Mouse (Mus musculus): Measurements from ENCODE around the gene Zdhhc6.

The Zdhhc6 gene

GRCm38 (mm10) chr19:55305024-55305423 is 10.8 kb downstream of the Zdhhc6 start:
- no peak for DNase-seq (ENCODE audit: low read depth, low spot score)

- no peak for DNase-seq (ENCODE audit: low read depth, low spot score)
Observed at GRCm38 (mm10) chr19:55300525-55300924, 15.3 kb downstream of the Zdhhc6 start.

DNA sequence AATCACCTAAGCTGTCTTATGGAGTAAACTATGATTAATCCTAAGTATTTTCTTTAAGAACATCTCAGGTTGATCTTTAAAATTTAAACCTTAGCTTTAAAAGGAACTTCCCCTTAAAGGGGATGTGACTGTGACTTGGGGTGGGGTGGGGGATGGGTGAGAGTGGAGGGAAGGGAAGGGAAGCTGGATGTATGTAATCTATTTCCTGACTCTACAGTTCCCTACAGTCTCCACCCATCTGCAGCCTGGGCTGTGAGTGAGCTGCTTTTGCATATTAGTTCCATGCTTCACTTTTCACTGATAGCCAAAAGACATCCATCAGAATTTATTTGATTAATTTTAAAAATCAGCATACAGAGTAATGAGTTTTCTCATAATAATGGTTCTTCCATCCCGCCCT is 16.5 kb downstream of the Zdhhc6 start:
- no peak for DNase-seq (ENCODE audit: low read depth, low spot score)

DNA sequence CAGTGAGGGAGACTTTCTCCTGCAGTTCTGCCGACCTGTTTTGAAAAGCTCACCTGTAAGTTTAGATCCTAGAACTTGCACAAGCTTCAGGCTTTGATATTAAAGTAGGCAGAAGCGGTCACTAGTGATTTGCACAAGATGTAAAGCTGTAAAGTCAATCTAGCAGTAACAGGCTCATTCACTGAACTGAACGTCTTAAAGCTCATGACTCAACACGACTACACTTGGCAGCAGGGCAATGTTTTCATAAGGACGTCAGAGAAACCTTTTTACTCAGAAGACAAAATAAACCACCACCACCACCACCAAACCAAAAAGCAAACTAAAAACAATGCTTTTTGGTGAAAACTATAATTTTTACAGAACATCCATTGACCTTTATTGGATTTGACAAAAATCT is 17.9 kb downstream of the Zdhhc6 start:
- no peak for DNase-seq (ENCODE audit: low read depth, low spot score)

DNA sequence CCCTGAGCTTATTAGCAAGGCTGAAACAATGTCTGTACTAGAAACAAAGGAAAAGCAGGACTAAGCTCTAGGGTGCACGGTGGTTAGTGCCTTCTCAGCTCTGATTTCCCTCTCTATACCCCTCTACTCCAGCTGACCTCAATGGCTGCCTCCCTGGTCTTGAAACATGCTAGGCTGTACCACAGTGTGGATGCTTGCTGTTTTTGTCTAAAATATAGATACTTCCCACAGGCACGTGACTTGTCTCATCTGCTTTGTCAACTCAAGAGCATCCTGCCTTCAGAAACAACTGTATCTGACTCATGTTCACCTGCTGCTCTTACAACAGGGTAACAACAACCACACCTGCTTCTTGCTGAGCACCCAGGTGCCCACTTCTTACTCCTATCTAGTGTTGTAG is 18.3 kb downstream of the Zdhhc6 start:
- no peak for DNase-seq (ENCODE audit: low read depth, low spot score)

DNA sequence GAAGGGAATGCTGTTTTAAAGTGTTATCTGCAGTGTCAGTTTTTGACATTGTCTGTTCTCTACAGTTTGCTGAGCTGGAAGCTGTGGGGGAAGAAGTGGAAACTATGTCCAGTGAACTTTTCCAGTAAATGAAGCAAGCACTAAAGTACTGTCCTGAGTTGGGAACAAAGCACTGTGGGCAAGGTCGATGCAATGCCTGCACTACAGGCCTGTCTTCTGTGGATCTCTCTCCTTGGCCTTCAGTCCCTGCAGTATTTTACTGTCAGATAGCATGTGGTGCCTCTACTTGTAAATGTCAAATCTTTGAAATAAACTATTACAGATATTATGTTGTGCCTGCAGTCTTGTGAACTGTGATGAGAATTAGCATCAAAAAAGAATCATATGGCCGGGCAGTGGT is 19.5 kb downstream of the Zdhhc6 start:
- DNase-seq (ENCODE audit: low read depth, low spot score): no peak

- no peak for DNase-seq (ENCODE audit: low read depth, low spot score)
Observed at GRCm38 (mm10) chr19:55295556-55295955, 20.3 kb downstream of the Zdhhc6 start.

- no peak for DNase-seq (ENCODE audit: low read depth, low spot score)
Observed at GRCm38 (mm10) chr19:55295075-55295474, 20.8 kb downstream of the Zdhhc6 start.

- DNase-seq (ENCODE audit: low read depth, low spot score): no peak
Observed at GRCm38 (mm10) chr19:55293175-55293574, 22.7 kb downstream of the Zdhhc6 start.

DNA sequence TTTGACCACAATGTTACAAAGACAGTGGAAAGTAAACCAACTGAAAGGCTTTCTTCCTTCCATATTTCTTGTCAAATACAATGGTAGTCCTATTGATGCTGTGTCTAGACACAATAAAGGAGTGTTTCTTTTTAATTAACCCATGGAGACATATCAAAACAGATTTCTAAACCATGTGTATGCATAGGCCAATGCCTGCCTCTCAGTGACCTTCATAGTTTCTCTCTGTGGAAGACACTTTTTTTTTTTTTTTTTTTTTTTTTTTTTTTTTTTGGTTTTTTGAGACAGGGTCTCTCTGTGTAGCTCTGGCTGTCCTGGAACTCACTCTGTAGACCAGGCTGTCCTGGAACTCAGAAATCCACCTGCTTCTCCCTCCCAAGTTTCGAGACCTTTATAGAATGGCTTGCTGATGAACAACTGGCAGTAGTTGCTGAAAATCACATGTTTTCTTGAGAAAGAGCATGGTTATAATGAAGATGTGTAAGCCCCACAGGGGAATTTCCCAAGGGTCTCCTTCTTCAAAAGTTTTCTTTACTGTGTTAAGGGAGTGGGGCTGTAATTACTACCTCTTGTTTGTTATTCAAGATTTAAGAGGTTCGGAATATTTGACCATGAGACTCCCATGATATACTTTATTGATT is 23.5 kb downstream of the Zdhhc6 start:
- no peak for DNase-seq (ENCODE audit: low read depth, low spot score)

- DNase-seq (ENCODE audit: low read depth, low spot score): no peak
Observed at GRCm38 (mm10) chr19:55290621-55291270, 25.1 kb downstream of the Zdhhc6 start.

DNA sequence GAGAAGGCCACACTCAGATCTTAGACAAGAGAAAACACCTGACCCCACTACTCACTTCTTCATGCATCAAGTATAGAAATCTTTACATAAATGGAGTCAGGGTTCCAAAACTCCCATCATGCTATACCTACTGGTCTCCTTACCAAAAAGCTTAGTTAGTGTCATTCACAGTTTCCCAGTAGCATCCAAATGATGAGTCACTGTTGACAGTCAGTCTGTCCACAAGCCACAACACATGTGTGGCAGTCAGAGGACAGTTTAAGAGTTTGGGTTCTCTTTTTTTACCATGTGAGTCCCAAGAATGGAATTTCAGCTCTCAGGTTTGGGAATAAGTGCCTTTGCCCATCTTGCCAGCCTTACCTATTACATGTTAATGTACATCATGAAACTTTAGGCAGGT is 26.9 kb downstream of the Zdhhc6 start:
- DNase-seq (ENCODE audit: low read depth, low spot score): no peak

DNA sequence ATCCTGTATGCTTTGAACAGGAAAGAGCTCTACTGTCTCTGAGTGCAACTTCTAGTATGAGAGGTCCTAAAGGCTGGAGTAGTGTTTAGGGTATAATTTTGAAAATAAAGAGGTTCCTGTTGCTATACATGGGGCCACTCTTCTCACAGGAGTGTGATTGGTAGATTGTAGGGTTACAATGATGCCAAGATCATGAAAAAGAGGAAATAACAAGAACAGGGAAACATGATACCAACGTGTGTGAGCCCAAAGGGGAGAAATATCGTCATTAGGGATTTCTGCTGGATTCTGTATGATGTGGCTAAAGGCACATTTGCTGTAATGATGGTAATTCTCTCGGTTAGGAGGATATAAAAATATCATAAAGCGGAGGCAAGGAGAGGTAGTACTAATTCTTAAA is 29.8 kb downstream of the Zdhhc6 start:
- no peak for DNase-seq (ENCODE audit: low read depth, low spot score)

GRCm38 (mm10) chr19:55284093-55284492 is 31.7 kb downstream of the Zdhhc6 start:
- DNase-seq (ENCODE audit: low read depth, low spot score): no peak

- DNase-seq (ENCODE audit: low read depth, low spot score): no peak
Observed at GRCm38 (mm10) chr19:55276770-55277169, 39.1 kb downstream of the Zdhhc6 start.

DNA sequence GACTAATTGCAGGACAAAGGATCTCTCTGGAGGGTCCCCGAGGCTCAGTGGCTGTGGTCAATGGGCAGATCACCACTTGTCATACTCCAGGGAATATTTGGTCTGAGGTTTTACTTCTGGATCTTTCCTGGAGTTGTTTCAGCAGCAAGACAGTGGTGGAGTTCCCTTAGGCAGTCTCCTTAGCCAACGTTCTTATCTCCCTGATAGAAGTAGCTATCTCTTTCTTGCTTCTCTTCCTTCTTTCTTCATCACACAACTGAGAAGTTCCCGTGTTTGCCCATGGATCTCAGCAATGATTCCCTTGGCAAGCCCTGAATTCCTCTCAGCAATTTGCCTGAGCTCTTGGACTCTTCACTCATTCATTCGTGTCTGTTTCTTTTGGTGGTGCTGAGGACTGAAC is 39.7 kb downstream of the Zdhhc6 start:
- no peak for DNase-seq (ENCODE audit: low read depth, low spot score)

GRCm38 (mm10) chr19:55273340-55273739 is 42.5 kb downstream of the Zdhhc6 start:
- DNase-seq (ENCODE audit: low read depth, low spot score): no peak

DNA sequence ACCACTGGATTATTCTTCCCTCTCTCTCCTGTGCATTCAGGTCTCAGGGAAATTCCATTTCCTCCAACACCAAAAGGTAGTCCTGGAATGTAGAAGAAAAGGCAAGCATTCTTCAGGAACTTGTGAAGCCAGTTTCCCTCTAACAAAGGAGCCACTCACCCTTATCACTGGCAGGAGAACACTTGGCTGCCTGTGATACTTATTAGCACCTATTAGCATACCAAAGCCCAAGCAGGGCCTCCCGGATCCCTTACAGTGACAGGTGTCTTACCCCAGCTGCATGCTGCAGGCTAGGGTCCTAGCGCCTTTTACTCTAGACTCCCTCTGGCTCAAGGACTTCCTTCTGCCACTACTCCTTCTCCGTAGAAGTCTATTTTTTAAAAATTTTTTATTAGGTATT is 44.4 kb downstream of the Zdhhc6 start:
- DNase-seq (ENCODE audit: low read depth, low spot score): no peak

DNA sequence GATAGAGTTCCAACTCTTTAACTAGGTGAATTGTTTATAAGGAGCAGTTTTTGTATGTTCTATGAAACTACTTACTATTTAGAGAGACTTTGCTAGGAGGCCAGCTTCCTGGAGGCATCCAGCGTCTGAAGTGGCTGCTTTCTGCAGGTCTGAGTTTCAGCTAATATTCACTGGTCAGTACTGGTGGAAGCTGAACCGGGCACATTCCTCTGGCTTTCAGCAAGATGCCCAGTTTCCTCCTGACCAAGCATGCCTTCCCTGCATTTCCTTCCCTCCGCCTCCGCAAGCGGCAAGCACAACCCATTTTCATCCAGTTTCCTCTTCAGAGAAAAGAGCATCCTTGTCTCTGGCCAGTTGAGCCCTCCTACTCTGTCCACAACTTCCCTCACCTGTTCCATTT is 46.8 kb downstream of the Zdhhc6 start:
- DNase-seq (ENCODE audit: low read depth, low spot score): no peak

- DNase-seq (ENCODE audit: low read depth, low spot score): no peak
Observed at GRCm38 (mm10) chr19:55268150-55268549, 47.7 kb downstream of the Zdhhc6 start.

DNA sequence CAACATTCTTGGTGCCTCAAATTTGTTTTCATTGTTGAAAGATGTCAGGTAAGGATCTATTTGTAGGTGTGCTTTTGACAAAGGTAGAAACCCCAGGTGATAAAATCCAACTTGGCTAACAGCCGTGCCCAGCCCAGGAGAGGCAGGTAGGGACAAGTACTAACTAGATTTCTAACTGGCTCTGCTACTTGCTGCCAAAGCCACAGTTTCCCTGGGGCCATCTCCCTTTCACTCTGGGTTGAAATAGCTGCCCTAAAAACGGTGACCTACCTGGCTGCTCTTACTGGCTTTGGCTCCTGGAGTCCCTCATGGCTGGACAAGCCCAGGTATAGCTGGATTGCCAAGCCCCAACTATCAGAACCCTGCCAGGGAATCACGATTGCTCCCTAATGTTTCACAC is 49.0 kb downstream of the Zdhhc6 start:
- no peak for DNase-seq (ENCODE audit: low read depth, low spot score)

DNA sequence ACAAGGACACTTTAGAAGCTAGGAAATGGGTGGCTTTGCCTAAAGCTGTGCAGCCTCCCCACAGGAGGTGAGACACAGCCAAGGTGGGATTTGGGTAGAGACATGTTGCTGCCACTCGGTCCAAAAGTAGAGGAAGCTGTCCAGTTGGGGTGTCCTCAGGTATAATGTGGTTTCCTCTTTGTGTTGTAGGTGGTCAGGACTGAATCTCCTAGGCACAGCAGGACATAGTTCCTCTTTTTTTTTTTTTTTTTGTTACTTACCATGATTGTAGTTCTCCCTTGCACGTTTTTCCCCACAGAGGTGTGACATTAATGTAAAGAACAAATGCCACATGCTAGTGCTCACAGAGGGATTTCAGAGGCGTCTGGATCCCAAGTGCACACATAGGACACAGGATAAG is 50.6 kb downstream of the Zdhhc6 start:
- no peak for DNase-seq (ENCODE audit: low read depth, low spot score)

DNA sequence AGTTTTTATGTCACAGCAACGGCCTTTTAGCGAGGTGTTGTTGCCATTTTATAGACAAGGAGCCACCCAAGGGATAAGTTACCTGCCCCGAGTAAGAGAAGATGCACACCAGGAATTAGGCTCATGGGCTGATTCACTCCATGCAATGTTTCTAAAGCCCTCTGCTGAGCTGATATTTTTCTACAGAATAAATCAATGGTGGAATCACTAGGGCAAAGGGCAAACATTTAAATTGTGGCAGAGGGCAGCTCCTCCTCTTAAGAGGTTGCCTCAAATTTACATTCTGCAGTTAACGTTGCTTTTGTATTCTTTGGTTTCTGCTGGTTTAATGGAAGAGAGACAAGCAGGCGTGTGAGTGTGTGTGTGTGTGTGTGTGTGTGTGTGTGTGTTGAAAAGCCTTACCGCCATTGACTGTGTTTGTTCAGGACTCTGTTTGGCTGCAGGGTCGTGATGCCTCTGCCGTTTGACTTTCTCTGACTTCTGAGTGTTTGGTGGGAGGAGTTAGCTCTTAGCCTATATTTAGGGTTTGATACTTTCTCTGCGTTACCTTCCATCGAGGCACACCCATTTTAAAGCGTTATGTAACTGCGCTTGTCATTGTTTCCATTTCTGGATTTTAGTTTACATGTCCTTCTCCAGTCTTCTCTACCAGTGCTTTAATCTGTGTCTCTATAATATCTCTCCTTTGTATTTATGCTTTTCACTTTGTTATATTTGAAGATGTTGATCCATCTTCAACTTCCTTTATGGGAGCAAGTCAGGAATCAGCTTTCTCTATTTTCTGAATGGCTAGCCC is 55.2 kb downstream of the Zdhhc6 start:
- DNase-seq (ENCODE audit: low read depth, low spot score): no peak
